Mouse (Mus musculus) adrenal gland, postnatal 10 days (tissue): ENCODE measurements around the gene Phf10. TPM values are rescaled to one million over a fixed set of nuclear protein-coding genes. Genes with fewer than 3 reads are reported as not detected.
"Not testable (repeated sequence)": the region's sequence is repeated elsewhere in the genome, so short reads cannot be mapped to it uniquely, and the experiment has no call there.

Experiments
- DNase-seq: peaks from one replicate; pipeline ENCODE4 v3.0.0; 2021; ENCODE audit warnings: mixed read lengths
- total RNA-seq, 2 experiments: library from RNA; stranded (reverse); gene quantifications; 2 replicates each; pipeline ENCODE4 v1.2.3; 2021

Phf10 gene
- total RNA-seq, 2 experiments from 2014 or later, result 66.2 to 67.3 TPM

GRCm38 (mm10) chr17:14943009-14943728 is 17.9 kb downstream of the Phf10 start, which contains the start of the genes Wdr27 and 1600012H06Rik:
Gene Wdr27 (minus strand): TSS chr17:14943158.
Gene 1600012H06Rik (plus strand): TSS chr17:14943184.
- peak; percentile 99 for DNase-seq

- DNase-seq, result not testable (repeated sequence)
These were observed 18.9 kb downstream of the Phf10 start for GRCm38 (mm10) chr17:14942181-14942580.

GRCm38 (mm10) chr17:14935841-14936605 is 25.1 kb downstream of the Phf10 start:
- peak; percentile 12 for DNase-seq

GRCm38 (mm10) chr17:14935280-14935679 is 25.8 kb downstream of the Phf10 start:
- not testable (repeated sequence) for DNase-seq

- no peak for DNase-seq
These were observed 29.6 kb downstream of the Phf10 start for GRCm38 (mm10) chr17:14931469-14931868.

- DNase-seq, result no peak
These were observed 30.4 kb downstream of the Phf10 start for GRCm38 (mm10) chr17:14930697-14931096.

GRCm38 (mm10) chr17:14928631-14929030 is 32.4 kb downstream of the Phf10 start:
- DNase-seq, result no peak

- no peak for DNase-seq
These were observed 33.3 kb downstream of the Phf10 start for GRCm38 (mm10) chr17:14927644-14928218.

- DNase-seq, result no peak
These were observed 39.5 kb downstream of the Phf10 start for GRCm38 (mm10) chr17:14921582-14921981.

- peak; percentile 27 for DNase-seq
These were observed 43.2 kb downstream of the Phf10 start for GRCm38 (mm10) chr17:14917866-14918265.

- DNase-seq, result no peak
These were observed 46.7 kb downstream of the Phf10 start for GRCm38 (mm10) chr17:14914401-14914800.

- no peak for DNase-seq
These were observed 48.1 kb downstream of the Phf10 start for GRCm38 (mm10) chr17:14912981-14913380.

GRCm38 (mm10) chr17:14912420-14912819 is 48.7 kb downstream of the Phf10 start:
- DNase-seq, result no peak

- no peak for DNase-seq
These were observed 50.3 kb downstream of the Phf10 start for GRCm38 (mm10) chr17:14910771-14911170.

GRCm38 (mm10) chr17:14909331-14909730 is 51.7 kb downstream of the Phf10 start:
- DNase-seq, result no peak

- DNase-seq, result no peak
These were observed 53.9 kb downstream of the Phf10 start for GRCm38 (mm10) chr17:14907136-14907535.

- DNase-seq, result no peak
These were observed 54.5 kb downstream of the Phf10 start for GRCm38 (mm10) chr17:14906611-14907010.

GRCm38 (mm10) chr17:14904637-14905265 is 56.3 kb downstream of the Phf10 start:
- DNase-seq, result peak; percentile 80

GRCm38 (mm10) chr17:14904206-14904605 is 56.9 kb downstream of the Phf10 start:
- no peak for DNase-seq

- no peak for DNase-seq
These were observed 57.9 kb downstream of the Phf10 start for GRCm38 (mm10) chr17:14903212-14903611.

GRCm38 (mm10) chr17:14898972-14899371 is 62.1 kb downstream of the Phf10 start:
- DNase-seq, result no peak

- not testable (repeated sequence) for DNase-seq
These were observed 66.0 kb downstream of the Phf10 start for GRCm38 (mm10) chr17:14895058-14895457.
